Mouse (Mus musculus): ENCODE results near the gene Atxn7l1. TPM values are rescaled to one million over a fixed set of nuclear protein-coding genes. Genes with fewer than 3 reads are reported as not detected.

The Atxn7l1 gene
- polyA plus RNA-seq, 1 experiment from 2014 or later: 16.0 TPM

GRCm38 (mm10) chr12:33359878-33360482, 212.5 kb downstream of the Atxn7l1 start:
- no peak overlapping the region for H3K9ac ChIP-seq (ENCODE audit: low read length)
- no peaks in the 10 kb centered on the region for H3K4me1 ChIP-seq (replicated peaks; ENCODE audit: control insufficient read depth, insufficient read depth, low read length)
- H3K9me3 ChIP-seq (ENCODE audit: control insufficient read depth, low read length): no peaks in the 10 kb centered on the region
- H3K27ac ChIP-seq (ENCODE audit: low read depth, low read length): no peak overlapping the region
- ATAC-seq (replicated peaks; ENCODE audit: low FRiP score) (no peak), DNase-seq (ENCODE audit: low spot score) (no peak)
- H3K4me2 ChIP-seq (ENCODE audit: low read depth, low read length, severe bottlenecking): no peak overlapping the region
- no peaks in the 10 kb centered on the region for H3K36me3 ChIP-seq (ENCODE audit: control insufficient read depth, insufficient read depth, low read length)
- 90% methylated on average over 5 of the region's 5 CpGs for WGBS
- H3K27me3 ChIP-seq (ENCODE audit: control insufficient read depth, insufficient read depth, low read length): no peaks in the 10 kb centered on the region
- no peak overlapping the region for H3K4me3 ChIP-seq (ENCODE audit: low read depth, low read length)

GRCm38 (mm10) chr12:33360729-33361128, 213.2 kb downstream of the Atxn7l1 start:
- Histone ChIP-seq H3K4me1 (replicated peaks; ENCODE audit: control insufficient read depth, insufficient read depth, low read length) (no peaks in the 10 kb centered on the region), H3K4me2 (ENCODE audit: low read depth, low read length, severe bottlenecking) (no peak overlapping the region), H3K9me3 (ENCODE audit: control insufficient read depth, low read length) (no peaks in the 10 kb centered on the region), H3K27me3 (ENCODE audit: control insufficient read depth, insufficient read depth, low read length) (no peaks in the 10 kb centered on the region), H3K36me3 (ENCODE audit: control insufficient read depth, insufficient read depth, low read length) (no peaks in the 10 kb centered on the region), H3K27ac (ENCODE audit: low read depth, low read length) (no peak overlapping the region), H3K4me3 (ENCODE audit: low read depth, low read length) (no peak overlapping the region), H3K9ac (ENCODE audit: low read length) (no peak overlapping the region)
- ATAC-seq (replicated peaks; ENCODE audit: low FRiP score) (no peak), DNase-seq (ENCODE audit: low spot score) (no peak)
- 86% methylated on average over 6 of the region's 6 CpGs for WGBS

GRCm38 (mm10) chr12:33364511-33364910, 217.0 kb downstream of the Atxn7l1 start:
- H3K4me2 ChIP-seq (ENCODE audit: low read depth, low read length, severe bottlenecking): no peak overlapping the region
- no peaks in the 10 kb centered on the region for H3K27me3 ChIP-seq (ENCODE audit: control insufficient read depth, insufficient read depth, low read length)
- DNase-seq (ENCODE audit: low spot score) (no peak), ATAC-seq (replicated peaks; ENCODE audit: low FRiP score) (no peak)
- H3K9me3 ChIP-seq (ENCODE audit: control insufficient read depth, low read length): no peaks in the 10 kb centered on the region
- no peak overlapping the region for H3K4me3 ChIP-seq (ENCODE audit: low read depth, low read length)
- no peaks in the 10 kb centered on the region for H3K4me1 ChIP-seq (replicated peaks; ENCODE audit: control insufficient read depth, insufficient read depth, low read length)
- H3K9ac ChIP-seq (ENCODE audit: low read length): no peak overlapping the region
- no peak overlapping the region for H3K27ac ChIP-seq (ENCODE audit: low read depth, low read length)
- H3K36me3 ChIP-seq (ENCODE audit: control insufficient read depth, insufficient read depth, low read length): no peaks in the 10 kb centered on the region
- WGBS: 89% methylated on average over 8 of the region's 8 CpGs

GRCm38 (mm10) chr12:33365133-33365532, 217.6 kb downstream of the Atxn7l1 start:
- H3K27ac ChIP-seq (ENCODE audit: low read depth, low read length): no peak overlapping the region
- no peak for DNase-seq (ENCODE audit: low spot score)
- H3K27me3 ChIP-seq (ENCODE audit: control insufficient read depth, insufficient read depth, low read length): no peaks in the 10 kb centered on the region
- H3K4me2 ChIP-seq (ENCODE audit: low read depth, low read length, severe bottlenecking): no peak overlapping the region
- no peak overlapping the region for H3K4me3 ChIP-seq (ENCODE audit: low read depth, low read length)
- H3K9ac ChIP-seq (ENCODE audit: low read length): no peak overlapping the region
- WGBS: 85% methylated on average over 8 of the region's 8 CpGs
- no peak for ATAC-seq (replicated peaks; ENCODE audit: low FRiP score)
- no peaks in the 10 kb centered on the region for H3K4me1 ChIP-seq (replicated peaks; ENCODE audit: control insufficient read depth, insufficient read depth, low read length)
- H3K9me3 ChIP-seq (ENCODE audit: control insufficient read depth, low read length): no peaks in the 10 kb centered on the region
- H3K36me3 ChIP-seq (ENCODE audit: control insufficient read depth, insufficient read depth, low read length): no peaks in the 10 kb centered on the region

- no peak overlapping the region for H3K4me3 ChIP-seq (ENCODE audit: low read depth, low read length)
- no peak overlapping the region for H3K9ac ChIP-seq (ENCODE audit: low read length)
- WGBS: 91% methylated on average over 3 of the region's 3 CpGs
- no peak overlapping the region for H3K27ac ChIP-seq (ENCODE audit: low read depth, low read length)
- no peak for ATAC-seq (replicated peaks; ENCODE audit: low FRiP score)
- no peaks in the 10 kb centered on the region for H3K4me1 ChIP-seq (replicated peaks; ENCODE audit: control insufficient read depth, insufficient read depth, low read length)
- H3K36me3 ChIP-seq (ENCODE audit: control insufficient read depth, insufficient read depth, low read length): no peaks in the 10 kb centered on the region
- H3K9me3 ChIP-seq (ENCODE audit: control insufficient read depth, low read length): no peaks in the 10 kb centered on the region
- H3K27me3 ChIP-seq (ENCODE audit: control insufficient read depth, insufficient read depth, low read length): no peaks in the 10 kb centered on the region
- H3K4me2 ChIP-seq (ENCODE audit: low read depth, low read length, severe bottlenecking): no peak overlapping the region
- no peak for DNase-seq (ENCODE audit: low spot score)
Observed at GRCm38 (mm10) chr12:33369555-33369954, 222.1 kb downstream of the Atxn7l1 start.

GRCm38 (mm10) chr12:33379624-33380445, 232.3 kb downstream of the Atxn7l1 start:
- WGBS: 14% methylated on average over 22 of the region's 22 CpGs

GRCm38 (mm10) chr12:33388842-33389241, 241.3 kb downstream of the Atxn7l1 start:
- Histone ChIP-seq H3K9me3 (ENCODE audit: control insufficient read depth, low read length) (no peaks in the 10 kb centered on the region), H3K4me3 (ENCODE audit: low read depth, low read length) (no peak overlapping the region), H3K27ac (ENCODE audit: low read depth, low read length) (no peak overlapping the region), H3K9ac (ENCODE audit: low read length) (no peak overlapping the region), H3K4me1 (replicated peaks; ENCODE audit: control insufficient read depth, insufficient read depth, low read length) (no peaks in the 10 kb centered on the region), H3K36me3 (ENCODE audit: control insufficient read depth, insufficient read depth, low read length) (no peaks in the 10 kb centered on the region), H3K27me3 (ENCODE audit: control insufficient read depth, insufficient read depth, low read length) (no peaks in the 10 kb centered on the region), H3K4me2 (ENCODE audit: low read depth, low read length, severe bottlenecking) (no peak overlapping the region)
- DNase-seq (ENCODE audit: low spot score) (peak; percentile 87), ATAC-seq (replicated peaks; ENCODE audit: low FRiP score) (peak; percentile 80)
- WGBS: 7% methylated on average over 5 of the region's 5 CpGs

More at GRCm38 (mm10) chr12:33379624-33380445, 232.3 kb downstream of the Atxn7l1 start:
- 0 out of 2 replicates have a peak, but pooled peaks cover 2% of the 10 kb centered on the region for H3K4me1 ChIP-seq (replicated peaks; ENCODE audit: control insufficient read depth, insufficient read depth, low read length)
- peak overlapping the region; percentile 34; the same call in 1 of the 2 replicates for H3K4me2 ChIP-seq (ENCODE audit: low read depth, low read length, severe bottlenecking)
- peak overlapping the region; percentile 15; the same call in 1 of the 2 replicates for H3K4me3 ChIP-seq (ENCODE audit: low read depth, low read length)
- no peak overlapping the region for H3K27ac ChIP-seq (ENCODE audit: low read depth, low read length)
- ATAC-seq (replicated peaks; ENCODE audit: low FRiP score): peak; percentile 85
- H3K36me3 ChIP-seq (ENCODE audit: control insufficient read depth, insufficient read depth, low read length): no peaks in the 10 kb centered on the region
- H3K27me3 ChIP-seq (ENCODE audit: control insufficient read depth, insufficient read depth, low read length): no peaks in the 10 kb centered on the region
- H3K9ac ChIP-seq (ENCODE audit: low read length): no peak overlapping the region
- no peaks in the 10 kb centered on the region for H3K9me3 ChIP-seq (ENCODE audit: control insufficient read depth, low read length)
- peak; percentile 92 for DNase-seq (ENCODE audit: low spot score)

GRCm38 (mm10) chr12:33390844-33391560, 243.5 kb downstream of the Atxn7l1 start:
- no peak overlapping the region for H3K4me2 ChIP-seq (ENCODE audit: low read depth, low read length, severe bottlenecking)
- WGBS: 82% methylated on average over 2 of the region's 2 CpGs
- DNase-seq (ENCODE audit: low spot score) (no peak), ATAC-seq (replicated peaks; ENCODE audit: low FRiP score) (no peak)
- H3K27me3 ChIP-seq (ENCODE audit: control insufficient read depth, insufficient read depth, low read length): no peaks in the 10 kb centered on the region
- H3K9ac ChIP-seq (ENCODE audit: low read length): no peak overlapping the region
- no peak overlapping the region for H3K27ac ChIP-seq (ENCODE audit: low read depth, low read length)
- H3K36me3 ChIP-seq (ENCODE audit: control insufficient read depth, insufficient read depth, low read length): no peaks in the 10 kb centered on the region
- no peaks in the 10 kb centered on the region for H3K4me1 ChIP-seq (replicated peaks; ENCODE audit: control insufficient read depth, insufficient read depth, low read length)
- no peaks in the 10 kb centered on the region for H3K9me3 ChIP-seq (ENCODE audit: control insufficient read depth, low read length)
- no peak overlapping the region for H3K4me3 ChIP-seq (ENCODE audit: low read depth, low read length)
